Mouse (Mus musculus): Measurements from ENCODE around the gene Gtf3c5.

Gtf3c5 gene

DNA sequence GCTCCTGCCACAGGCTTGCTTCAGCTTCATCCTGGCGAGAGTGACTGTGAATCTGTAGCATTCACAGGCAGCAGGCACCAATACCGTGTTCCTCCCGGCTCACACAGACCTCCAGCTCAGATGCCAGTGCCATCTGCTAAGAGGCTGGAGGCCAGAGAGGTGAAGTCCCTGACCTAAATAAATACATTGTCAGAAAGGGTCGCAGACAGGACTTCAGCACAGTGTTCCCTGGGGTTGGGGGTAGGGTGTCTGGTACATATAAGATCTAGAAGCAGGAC is 48.3 kb downstream of the Gtf3c5 start:
- in situ Hi-C loops (cut with MboI, MseI), result no loop called here

DNA sequence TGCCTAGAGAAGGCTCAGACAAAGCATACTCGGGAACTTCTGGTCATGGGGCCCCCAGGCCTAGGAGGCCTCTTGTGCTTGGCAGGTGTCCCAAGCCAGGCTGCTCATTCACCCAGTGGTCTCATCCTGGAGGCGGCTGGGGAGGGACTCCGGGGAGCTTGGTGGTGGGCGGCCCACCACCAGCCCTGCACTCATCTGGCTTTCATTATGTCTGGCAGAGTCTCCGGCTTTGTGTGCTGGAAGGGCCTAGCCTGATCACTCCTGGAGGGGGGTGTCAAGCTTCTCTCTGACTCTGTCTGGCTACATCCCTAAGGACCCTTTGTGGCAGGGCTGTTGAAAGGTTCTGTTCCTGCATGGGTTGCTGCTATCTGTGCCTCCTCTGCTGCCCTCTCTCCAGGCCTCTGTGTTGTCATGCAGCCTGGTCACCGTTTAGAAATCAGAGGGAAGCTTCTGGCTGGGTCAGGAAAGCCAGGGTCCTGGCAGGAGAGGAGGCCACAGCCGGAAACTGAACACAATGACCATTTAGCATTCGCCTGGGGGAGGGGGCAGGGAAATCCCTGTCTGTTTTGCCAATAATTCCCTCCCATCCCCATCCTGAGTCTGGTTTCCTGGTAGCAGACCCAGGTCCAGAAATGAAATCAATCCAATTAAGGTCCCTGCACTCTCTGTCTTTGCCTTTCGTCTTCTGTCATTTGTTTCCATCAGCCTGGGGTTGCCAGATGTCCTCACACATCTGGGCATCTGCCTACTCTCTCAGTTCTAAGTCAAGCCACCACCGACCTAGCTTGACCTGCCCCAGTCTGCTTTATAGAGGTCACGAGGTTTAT is 48.9 kb downstream of the Gtf3c5 start:
- in situ Hi-C loops (cut with MboI, MseI), result no loop called here

DNA sequence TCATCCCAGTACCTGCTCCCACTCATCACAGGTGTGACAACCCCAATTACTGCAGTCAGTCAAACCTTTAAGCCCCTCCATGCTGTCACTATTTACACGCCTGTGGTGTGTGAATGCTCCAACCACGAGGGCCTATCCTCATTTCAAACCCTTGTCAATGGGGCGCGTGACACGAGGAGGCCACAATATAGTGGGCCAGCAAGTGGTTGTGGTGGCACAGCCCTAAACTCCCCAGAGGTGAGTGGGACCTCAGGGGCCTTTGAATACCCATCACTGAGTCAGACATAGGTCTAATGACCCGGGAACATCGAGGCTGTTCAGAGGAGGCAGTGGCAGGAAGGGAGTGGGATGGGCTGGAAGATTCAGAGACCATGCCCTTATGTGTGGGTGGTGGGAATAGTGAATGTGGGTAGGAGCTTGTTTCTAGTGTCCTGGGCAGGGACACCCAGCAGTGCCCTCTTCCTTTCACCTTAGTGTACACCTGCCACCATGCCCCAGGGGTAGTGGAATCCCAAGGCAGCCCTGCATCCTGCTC is 49.6 kb downstream of the Gtf3c5 start:
- in situ Hi-C loops (cut with MboI, MseI), result no loop called here

DNA sequence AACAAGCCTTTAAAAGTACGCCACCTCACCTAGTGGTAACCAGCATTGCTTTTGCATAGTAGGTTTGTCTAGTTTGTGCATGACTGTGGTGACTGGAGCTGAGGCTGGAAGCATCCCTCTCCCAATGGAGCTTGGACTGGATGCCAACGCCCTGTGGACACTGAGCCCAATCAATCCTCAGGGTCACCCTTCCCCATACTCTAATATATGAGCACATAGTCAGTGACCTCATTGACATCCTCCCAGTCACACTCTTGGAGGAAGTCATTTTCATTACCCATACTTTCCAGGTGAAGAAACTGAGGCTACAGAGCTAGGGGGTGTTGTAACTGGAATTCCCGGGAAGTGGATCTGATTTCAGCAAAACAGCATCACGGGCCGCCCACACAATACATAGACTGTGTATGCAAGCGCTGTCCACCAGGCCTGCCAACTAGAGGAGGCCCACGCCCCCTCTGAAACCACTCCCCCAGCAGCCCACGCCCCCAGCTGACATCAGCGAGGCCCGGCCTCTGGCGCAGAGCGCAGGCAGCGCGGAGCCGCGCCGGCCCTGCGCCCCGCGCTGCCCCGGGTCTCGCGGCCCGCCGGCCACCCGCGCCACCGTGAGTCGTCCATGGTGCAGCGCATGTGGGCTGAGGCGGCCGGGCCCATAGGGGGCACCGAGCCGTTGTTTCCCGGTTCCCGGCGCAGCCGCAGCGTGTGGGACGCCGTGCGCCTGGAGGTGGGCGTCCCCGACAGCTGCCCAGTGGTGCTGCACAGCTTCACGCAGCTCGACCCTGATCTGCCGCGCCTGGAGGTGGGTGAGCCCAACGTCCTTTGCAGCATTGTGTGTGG is 50.4 kb downstream of the Gtf3c5 start:
- in situ Hi-C loops (cut with MboI, MseI), result no loop called here

DNA sequence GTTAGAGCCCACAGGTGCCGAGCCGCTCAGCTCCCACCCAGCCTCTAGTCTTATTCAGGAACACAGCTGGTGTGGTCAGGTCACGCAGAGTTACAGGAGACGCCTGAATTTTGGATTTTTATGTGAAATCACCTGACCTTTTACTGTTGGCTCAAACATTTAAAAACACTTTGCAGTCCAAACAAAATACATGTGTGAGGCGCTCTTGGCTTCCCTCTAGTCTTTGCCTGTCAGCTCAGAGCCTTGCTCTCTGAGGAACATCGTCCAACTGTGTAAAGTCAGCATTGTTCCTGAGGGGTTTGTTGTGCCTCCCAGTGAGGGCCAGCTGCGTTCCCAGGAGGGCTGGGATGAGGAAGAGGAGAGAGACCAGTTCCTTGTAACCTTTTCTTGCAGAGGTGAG is 53.2 kb downstream of the Gtf3c5 start:
- in situ Hi-C loops (cut with MboI, MseI), result no loop called here

DNA sequence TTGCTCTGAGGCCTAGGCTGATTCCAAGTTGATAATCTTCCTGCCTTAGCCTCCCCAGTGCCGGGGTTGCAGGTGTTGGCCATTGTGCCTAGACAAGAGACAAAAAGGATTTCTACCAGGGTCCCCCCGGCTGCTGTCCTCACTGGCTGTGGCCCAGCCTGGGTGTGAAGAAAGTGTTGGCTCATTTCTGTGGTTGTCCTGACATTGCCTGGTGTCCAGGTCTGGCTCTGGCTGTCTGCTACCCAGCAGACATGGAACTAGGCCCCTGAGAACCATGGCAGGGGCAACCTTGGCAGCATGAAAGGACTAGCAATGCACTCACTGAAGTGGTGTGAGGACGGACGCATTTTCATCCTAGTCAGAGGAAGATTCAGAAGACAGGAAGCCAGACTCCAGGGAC is 53.7 kb downstream of the Gtf3c5 start:
- in situ Hi-C loops (cut with MboI, MseI), result no loop called here

DNA sequence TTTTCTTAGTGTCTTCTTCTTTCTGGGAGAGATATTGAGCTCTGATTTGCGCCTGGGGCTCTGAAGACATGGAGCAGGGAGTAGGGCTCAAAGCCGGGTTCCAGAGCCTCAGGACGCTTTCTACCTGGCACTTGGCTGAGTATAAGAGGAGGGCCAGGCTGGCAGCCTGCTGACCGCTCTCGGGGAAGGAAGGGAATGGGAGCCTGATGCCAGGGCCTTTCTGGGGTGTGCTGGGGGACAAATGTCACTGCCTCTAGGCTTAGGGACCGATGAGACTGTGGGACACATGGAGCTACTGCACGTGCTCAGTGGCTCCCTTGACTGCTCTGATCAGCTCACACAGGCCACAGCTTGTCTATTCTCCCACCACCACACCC is 55.2 kb downstream of the Gtf3c5 start:
- in situ Hi-C loops (cut with MboI, MseI), result no loop called here

DNA sequence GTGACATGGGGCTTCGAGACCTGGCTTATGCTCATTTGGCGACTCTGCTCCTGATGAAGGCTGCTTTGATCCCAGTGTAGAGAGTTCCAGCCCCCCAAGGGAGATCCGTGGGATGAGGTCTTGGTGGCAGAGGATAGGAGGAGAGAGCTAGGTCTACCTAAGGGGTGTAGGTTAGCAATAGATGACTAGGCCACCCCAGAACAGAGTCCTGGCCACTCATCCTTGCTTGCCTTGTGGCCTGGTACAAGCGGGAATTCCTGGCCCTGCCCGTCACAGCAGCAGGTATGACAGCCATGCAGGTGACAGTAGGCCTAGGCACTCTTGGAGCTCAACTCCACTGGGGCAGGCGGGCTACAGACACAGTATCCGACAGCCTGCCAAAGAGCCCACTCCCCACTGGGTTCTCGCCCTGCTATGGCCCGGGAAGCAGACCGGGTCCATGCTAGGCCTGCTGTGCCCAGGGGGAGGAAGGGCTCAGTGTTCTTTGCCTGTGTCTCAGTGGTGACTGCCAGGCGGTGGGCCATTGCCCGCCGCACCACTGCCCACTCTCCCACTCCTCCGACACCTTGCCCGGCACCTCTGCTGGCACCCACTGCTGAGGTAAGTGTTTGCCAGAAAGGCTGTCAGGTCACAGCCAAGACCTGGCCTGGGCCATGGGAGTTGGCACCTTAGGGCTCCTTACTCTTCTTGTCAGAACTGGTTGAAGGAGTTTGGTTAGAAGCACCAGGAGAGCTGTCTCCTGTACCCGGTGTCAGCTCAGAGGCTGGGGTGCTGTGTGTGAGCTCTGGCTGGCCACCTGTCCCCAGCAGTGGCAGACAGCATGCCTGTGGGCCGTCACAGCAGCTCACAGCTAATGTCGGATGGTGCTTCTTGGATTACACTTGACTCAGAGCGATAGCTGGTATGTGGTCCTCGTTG is 55.9 kb downstream of the Gtf3c5 start:
- in situ Hi-C loops (cut with MboI, MseI), result no loop called here

DNA sequence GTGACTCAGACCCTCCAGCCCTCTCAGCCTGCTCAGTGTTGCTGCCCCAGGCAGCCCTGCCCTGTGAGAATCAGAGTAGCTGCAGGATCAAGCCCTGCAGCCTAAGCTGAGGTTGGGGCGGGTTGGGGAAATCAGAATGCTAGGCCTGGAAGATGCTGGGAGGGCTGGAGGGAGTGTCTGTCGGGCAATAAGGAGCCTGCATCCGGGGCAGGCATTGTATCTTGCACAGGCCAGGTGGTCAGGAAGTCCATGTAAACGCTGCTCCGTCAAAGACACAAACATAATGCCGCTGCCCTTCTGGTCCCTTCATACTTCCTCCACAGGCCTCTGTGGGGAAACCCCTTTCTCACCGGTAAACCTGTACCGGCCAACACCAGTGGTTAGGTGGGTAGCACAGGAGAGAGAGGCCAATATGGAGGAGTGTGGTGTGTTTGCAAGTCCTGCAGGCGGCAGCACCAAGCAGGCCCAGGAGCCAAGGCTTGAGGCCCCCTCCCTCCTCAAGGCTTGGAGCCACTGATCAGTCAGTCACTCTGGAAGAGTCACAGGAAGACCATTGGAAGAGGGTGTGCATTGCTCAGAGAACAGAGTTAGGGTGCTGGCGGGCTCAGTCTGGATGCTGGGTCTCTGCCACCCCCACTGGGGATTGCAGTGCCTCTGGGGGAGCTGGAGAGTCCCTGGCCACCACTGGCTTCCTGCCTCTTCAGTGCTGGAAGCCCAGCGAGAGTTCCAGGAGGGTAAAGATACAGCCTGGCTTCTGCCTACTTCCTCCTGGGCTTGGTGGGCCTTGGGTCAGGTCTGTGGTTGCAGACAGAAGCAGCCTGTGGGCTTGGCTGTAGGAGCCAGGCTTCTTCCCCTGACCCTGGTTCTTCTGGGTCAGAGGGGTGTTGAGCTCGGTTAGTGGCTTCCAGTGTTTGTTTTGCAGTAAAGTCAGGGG is 57.3 kb downstream of the Gtf3c5 start:
- in situ Hi-C loops (cut with MboI, MseI), result no loop called here

DNA sequence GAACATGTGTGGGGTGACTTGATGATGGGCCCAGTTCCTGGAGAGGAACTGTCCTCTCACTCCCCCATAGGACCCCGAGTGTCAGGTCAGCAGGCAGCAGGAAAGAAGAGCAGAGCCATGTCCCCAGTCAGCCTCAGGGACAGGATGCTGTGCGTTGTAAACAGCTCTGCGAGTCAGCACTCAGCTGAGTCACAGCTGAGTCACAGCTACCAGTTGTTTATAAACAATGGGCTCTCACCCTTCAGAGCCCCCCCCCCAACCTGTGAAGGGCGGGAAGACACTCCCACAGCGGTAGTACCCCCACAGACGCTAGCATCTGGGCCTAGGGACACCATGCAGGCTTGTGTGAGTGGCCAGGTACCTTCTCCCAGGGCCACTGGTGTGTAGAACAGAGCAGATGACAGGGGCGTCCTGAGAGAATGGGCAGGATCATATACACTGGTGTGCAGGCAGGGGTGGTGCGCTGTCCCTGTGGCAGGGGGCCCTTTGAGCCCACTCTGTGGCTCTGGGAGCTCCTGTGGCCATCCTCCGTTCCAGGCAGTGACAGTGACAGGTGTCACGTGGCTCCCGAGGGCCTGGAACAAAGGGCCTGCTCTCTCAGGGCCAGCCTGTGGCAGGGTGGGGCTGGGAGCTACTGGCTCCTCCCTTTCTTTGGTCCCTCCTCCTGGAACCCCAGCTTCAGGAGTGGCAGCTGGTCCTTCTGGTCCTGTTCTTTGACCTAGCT is 58.2 kb downstream of the Gtf3c5 start:
- in situ Hi-C loops (cut with MboI, MseI), result no loop called here

DNA sequence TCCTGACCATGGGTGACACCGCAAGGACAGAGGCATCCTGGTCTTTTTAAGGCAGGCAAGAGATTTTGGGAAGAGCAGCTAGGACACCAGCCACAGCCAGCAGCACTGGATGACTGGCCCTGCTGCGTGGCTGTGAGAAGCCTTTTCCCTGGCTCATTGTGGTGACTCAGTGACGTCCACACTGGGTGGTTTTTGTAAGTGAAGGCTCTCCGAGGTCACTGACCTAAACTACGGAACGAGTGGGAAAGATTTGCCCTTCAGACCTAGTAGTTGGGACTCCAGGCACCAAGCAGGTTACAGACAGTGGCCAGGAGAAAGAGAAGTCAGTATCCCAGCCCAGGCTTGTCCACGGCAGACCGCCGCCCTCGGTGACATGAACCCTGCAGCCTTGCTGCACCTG is 59.1 kb downstream of the Gtf3c5 start:
- in situ Hi-C loops (cut with MboI, MseI), result no loop called here

DNA sequence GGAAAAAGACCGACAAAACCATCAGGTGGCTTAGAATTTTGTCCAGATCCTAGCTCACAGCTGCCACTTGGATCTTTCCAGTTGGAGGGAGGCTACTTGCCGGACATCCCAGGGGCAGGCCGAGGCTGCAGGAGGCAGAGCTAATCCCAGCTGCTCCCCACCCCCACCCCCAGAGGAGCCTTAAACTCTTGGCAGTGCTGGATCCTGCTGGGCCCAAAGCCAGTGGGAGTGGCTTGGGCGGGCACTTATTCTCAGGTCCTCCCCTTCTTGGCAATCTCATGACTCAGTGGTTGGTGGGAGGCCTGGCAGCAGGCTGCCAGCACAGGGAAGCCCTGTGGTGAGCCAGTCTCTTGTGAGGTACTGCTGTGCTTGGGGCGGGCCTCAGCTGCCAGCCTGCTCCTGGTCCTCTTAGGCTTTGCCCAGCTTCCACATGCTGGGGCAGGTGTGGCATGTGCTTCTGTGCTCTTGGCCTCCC is 59.9 kb downstream of the Gtf3c5 start:
- in situ Hi-C loops (cut with MboI, MseI), result no loop called here

DNA sequence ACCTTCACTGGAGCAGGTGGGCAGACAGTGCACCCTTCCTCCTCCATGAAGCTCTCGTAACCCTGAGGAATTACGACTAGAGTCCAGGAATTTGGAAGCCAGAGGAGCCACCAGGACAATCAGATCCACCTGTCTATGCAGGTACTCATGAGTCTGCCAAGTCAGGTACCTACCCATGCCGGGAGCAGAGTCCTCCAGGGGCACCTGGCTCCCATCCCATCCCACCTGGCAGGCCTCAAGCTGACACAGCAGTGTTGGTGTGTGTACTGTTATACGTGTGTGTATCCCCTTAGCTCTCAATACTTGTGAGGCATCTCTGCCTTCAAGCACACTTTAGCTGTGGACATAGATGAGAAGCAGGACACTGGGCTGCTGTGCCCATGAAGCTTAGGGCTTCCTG is 61.4 kb downstream of the Gtf3c5 start:
- in situ Hi-C loops (cut with MboI, MseI), result no loop called here

DNA sequence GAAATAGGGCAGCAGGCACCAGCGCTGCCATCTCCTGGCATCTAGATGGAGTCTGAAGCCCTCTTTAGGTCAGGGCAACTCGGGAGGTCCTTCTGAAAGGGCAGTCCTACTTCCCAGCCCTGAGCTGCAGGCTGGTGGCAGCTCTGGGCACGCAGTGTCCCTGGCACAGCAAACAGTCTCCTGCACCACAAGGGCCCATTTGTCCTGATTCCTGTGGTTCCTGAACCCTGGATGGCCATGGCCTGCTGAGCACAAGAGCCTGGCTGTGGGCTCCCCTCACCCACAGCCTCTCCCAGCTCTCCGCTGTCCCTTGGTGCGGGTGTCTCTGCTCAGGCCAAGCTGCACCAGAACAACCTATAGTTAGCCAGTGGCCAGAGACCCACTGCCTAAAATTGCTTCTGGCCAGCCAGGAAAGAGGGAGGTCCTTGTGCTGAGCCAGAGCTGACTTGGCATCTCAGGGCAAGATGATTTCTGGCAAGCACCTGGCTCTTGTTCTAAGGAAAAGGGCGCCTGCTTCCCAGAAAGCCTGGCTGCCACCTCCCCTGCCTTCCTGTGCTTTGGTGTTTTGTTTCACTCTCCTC is 61.9 kb downstream of the Gtf3c5 start:
- in situ Hi-C loops (cut with MboI, MseI), result no loop called here

DNA sequence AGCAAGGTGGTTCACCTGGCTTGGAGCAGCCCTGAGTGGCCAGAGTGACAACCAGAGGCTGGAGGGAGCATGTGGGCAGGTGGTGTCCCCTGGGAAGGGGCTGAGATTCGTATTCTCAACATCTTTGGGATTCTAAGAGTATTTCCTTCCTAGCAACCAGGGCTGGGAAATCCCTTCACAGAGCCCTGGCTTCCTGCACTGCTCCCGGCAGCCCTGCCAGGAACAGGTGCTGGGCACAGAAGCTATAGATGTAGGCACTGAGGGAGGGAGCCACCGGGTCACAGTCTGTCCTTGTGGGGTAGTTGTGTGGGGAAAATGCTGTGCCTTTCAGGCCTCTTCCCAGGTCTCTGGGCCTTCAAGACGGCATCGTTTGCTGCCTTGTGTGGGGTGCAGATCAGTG is 63.0 kb downstream of the Gtf3c5 start:
- in situ Hi-C loops (cut with MboI, MseI), result no loop called here

DNA sequence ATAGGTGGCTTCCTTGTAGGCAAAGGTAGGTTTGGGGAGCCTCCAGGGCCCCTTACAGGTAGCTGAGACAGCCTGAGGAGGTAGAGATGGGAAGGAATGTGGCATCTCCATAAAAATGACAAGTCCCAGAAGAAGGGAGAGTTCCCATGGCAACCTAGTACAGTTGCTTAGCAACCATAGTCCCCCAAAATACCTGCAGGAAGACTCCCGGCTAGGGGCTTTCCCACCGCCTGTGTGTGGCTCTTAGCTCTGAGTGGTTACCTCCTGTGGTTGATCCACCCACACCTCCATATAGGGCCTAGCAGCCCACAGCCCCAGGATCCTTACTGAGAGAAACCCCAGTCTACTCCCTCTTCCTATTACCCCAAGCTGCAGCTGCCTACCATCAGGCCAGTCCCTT is 65.3 kb downstream of the Gtf3c5 start:
- in situ Hi-C loops (cut with MboI, MseI), result loop anchor here (5.0 kb wide), 1 partner anchor 34 kb away; no protein-coding TSS in a partner anchor

DNA sequence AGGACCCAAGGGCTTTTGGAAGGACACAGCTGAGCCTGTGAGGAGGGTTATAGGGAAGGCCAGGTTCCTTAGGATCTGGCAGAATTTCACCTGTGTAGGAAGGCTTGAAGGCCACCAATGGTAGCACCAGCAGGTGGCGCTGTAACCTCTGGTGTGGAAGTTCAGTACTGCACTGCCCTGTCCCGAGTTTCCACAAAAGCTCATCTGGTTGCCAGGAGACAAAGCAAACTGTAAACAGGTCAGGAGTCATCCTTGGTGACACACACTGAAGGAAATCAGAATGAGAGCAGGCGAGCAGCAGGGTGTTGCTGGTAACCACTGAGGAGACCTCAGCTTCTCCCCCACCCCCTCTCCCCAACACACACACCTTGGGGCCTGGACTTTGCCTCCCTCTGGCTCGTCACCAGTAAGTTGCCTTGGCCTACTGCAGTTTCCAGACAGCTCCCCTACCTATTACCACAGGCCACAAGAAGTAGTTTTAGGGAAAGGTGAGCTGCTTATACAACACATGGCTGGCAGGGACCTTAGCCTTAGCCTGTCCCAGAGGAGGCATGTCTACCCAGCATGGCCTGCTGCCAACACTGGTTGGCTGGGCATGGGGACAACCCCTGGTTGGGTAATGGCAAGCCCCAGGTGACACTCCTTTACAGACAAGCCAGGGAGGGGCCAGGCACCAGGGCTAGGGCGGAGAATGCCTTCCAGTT is 66.2 kb downstream of the Gtf3c5 start:
- in situ Hi-C loops (cut with MboI, MseI), result loop anchor here (5.0 kb wide), 1 partner anchor 35 kb away; no protein-coding TSS in a partner anchor
